Mouse (Mus musculus) kidney, adult 2 months (tissue): Measurements from ENCODE around the gene Mfn2. TPM values are rescaled to one million over a fixed set of nuclear protein-coding genes. Genes with fewer than 3 reads are reported as not detected.

ENCODE experiments used
- DNase-seq: peaks from one replicate; pipeline ENCODE4 v3.0.0; 2021
- H3K27ac ChIP-seq: fragments of 200-500 bp; 2 replicates; pipeline ENCODE4 v1.5.1; 2012; ENCODE audit warnings: low read depth, low read length, control low read depth, inconsistent platforms; ENCODE audit not compliant: insufficient read depth
- H3K27me3 ChIP-seq: fragments of 200-500 bp; replicated peaks from 2 replicates; pipeline ENCODE4 v1.6.1; 2012; ENCODE audit warnings: mild to moderate bottlenecking, moderate library complexity, low read length, inconsistent platforms; ENCODE audit not compliant: control insufficient read depth, insufficient read depth
- H3K36me3 ChIP-seq: fragments of 200-500 bp; 2 replicates; pipeline ENCODE4 v1.6.1; 2012; ENCODE audit warnings: mild to moderate bottlenecking, moderate library complexity, low read length, inconsistent platforms; ENCODE audit not compliant: control insufficient read depth, insufficient read depth
- H3K4me1 ChIP-seq: fragments of 200-500 bp; 2 replicates; pipeline ENCODE4 v1.6.1; 2011; ENCODE audit warnings: low read length; ENCODE audit not compliant: control insufficient read depth, insufficient read depth
- H3K4me3 ChIP-seq: fragments of 200-500 bp; 2 replicates; pipeline ENCODE4 v1.5.1; 2011; ENCODE audit warnings: mild to moderate bottlenecking, low read depth, low read length, control low read depth; ENCODE audit not compliant: insufficient read depth
- CTCF ChIP-seq: fragments of 200-500 bp; conservative IDR thresholded peaks from 2 replicates; pipeline ENCODE4 v1.5.1; 2011; ENCODE audit warnings: low read depth, mild to moderate bottlenecking, control low read depth, low read length, moderate library complexity, mixed read lengths; ENCODE audit not compliant: insufficient read depth, insufficient read length
- POLR2A ChIP-seq: fragments of 200-500 bp; IDR thresholded peaks from one replicate; pipeline ENCODE4 v1.6.1; 2011; ENCODE audit warnings: low read depth, low read length, control low read depth
- WGBS: fragments of 180-500 bp; shearing (Covaris S2); methylation state at CpG from one replicate; pipeline ENCODE4 v1.1.7; 2018; 5-methylcytosine and 5-hydroxymethylcytosine counted together
- polyA plus RNA-seq: library from polyadenylated mRNA; depleted of rRNA; stranded (reverse); fragments of >200 nt; gene quantifications from 2 replicates; pipeline ENCODE4 v1.2.3, GENCODE M21; 2012

Mfn2 gene
- polyA plus RNA-seq, 1 experiment: 82.8 TPM

GRCm38 (mm10) chr4:147884138-147884537 is 20.4 kb downstream of the Mfn2 start:
- Histone ChIP-seq H3K27ac (no peak overlapping the region), H3K4me1 (no peaks in the 10 kb centered on the region), H3K36me3 (peaks cover 7% of the 10 kb centered on the region), H3K27me3 (no peaks in the 10 kb centered on the region), H3K4me3 (no peak overlapping the region)
- TF ChIP-seq POLR2A (no peak), CTCF (no peak)
- WGBS: 86% methylated on average over 3 of the region's 3 CpGs
- DNase-seq: no peak

GRCm38 (mm10) chr4:147883041-147883440 is 21.5 kb downstream of the Mfn2 start:
- no peak for TF ChIP-seq CTCF
- no peak for TF ChIP-seq POLR2A
- Histone ChIP-seq H3K36me3 (peaks cover 3% of the 10 kb centered on the region), H3K27ac (no peak overlapping the region), H3K4me1 (no peaks in the 10 kb centered on the region), H3K27me3 (no peaks in the 10 kb centered on the region), H3K4me3 (no peak overlapping the region)
- DNase-seq: no peak
- WGBS: 81% methylated on average over 6 of the region's 6 CpGs

GRCm38 (mm10) chr4:147881792-147882191 is 22.7 kb downstream of the Mfn2 start:
- TF ChIP-seq POLR2A: no peak
- Histone ChIP-seq H3K36me3 (peaks cover 2% of the 10 kb centered on the region), H3K27me3 (no peaks in the 10 kb centered on the region), H3K4me3 (no peak overlapping the region), H3K4me1 (no peaks in the 10 kb centered on the region), H3K27ac (no peak overlapping the region)
- DNase-seq: no peak
- WGBS: 94% methylated on average over 7 of the region's 7 CpGs

- DNase-seq: no peak
- WGBS: 60% methylated on average over 5 of the region's 5 CpGs
These were observed 24.6 kb downstream of the Mfn2 start for GRCm38 (mm10) chr4:147879865-147880264.

GRCm38 (mm10) chr4:147879456-147879855 is 25.0 kb downstream of the Mfn2 start:
- no peak for DNase-seq
- no peak overlapping the region for H3K4me3 ChIP-seq
- WGBS: 51% methylated on average over 2 of the region's 2 CpGs
- no peaks in the 10 kb centered on the region for H3K27me3 ChIP-seq
- no peak overlapping the region for H3K27ac ChIP-seq
- peaks cover 2% of the 10 kb centered on the region for H3K36me3 ChIP-seq
- no peaks in the 10 kb centered on the region for H3K4me1 ChIP-seq
- TF ChIP-seq POLR2A (no peak), CTCF (no peak)

More at GRCm38 (mm10) chr4:147879865-147880264, 24.6 kb downstream of the Mfn2 start:
- H3K27me3 ChIP-seq: no peaks in the 10 kb centered on the region
- H3K4me1 ChIP-seq: no peaks in the 10 kb centered on the region
- H3K36me3 ChIP-seq: peaks cover 2% of the 10 kb centered on the region
- H3K27ac ChIP-seq: no peak overlapping the region
- TF ChIP-seq POLR2A: no peak
- TF ChIP-seq CTCF: no peak
- H3K4me3 ChIP-seq: no peak overlapping the region

- H3K36me3 ChIP-seq: peaks cover 2% of the 10 kb centered on the region
- TF ChIP-seq POLR2A (no peak), CTCF (no peak)
- no peaks in the 10 kb centered on the region for H3K4me1 ChIP-seq
These were observed 26.0 kb downstream of the Mfn2 start for GRCm38 (mm10) chr4:147878537-147878936.

GRCm38 (mm10) chr4:147875852-147876575 is 28.5 kb downstream of the Mfn2 start:
- H3K4me1 ChIP-seq: no peaks in the 10 kb centered on the region
- WGBS: 77% methylated on average over 4 of the region's 4 CpGs
- H3K36me3 ChIP-seq: peaks cover 2% of the 10 kb centered on the region
- H3K27ac ChIP-seq: no peak overlapping the region
- TF ChIP-seq CTCF (no peak), POLR2A (no peak)
- no peak for DNase-seq
- H3K4me3 ChIP-seq: no peak overlapping the region
- H3K27me3 ChIP-seq: no peaks in the 10 kb centered on the region

More at GRCm38 (mm10) chr4:147878537-147878936, 26.0 kb downstream of the Mfn2 start:
- no peak overlapping the region for H3K4me3 ChIP-seq
- DNase-seq: no peak
- H3K27me3 ChIP-seq: no peaks in the 10 kb centered on the region
- 92% methylated on average over 9 of the region's 9 CpGs for WGBS
- no peak overlapping the region for H3K27ac ChIP-seq

- 4% methylated on average over 5 of the region's 5 CpGs for WGBS
- H3K4me1 ChIP-seq: peaks cover 7% of the 10 kb centered on the region
- no peak for DNase-seq
- H3K36me3 ChIP-seq: no peaks in the 10 kb centered on the region
- no peaks in the 10 kb centered on the region for H3K27me3 ChIP-seq
- peak overlapping the region; percentile 59 for H3K4me3 ChIP-seq
- no peak for TF ChIP-seq POLR2A
- TF ChIP-seq CTCF: no peak
- no peak overlapping the region for H3K27ac ChIP-seq
These were observed 35.3 kb downstream of the Mfn2 start for GRCm38 (mm10) chr4:147869238-147869637.
